Mouse (Mus musculus) bone marrow macrophage, adult 2 months (primary cell): ENCODE measurements around the gene Ttc36.

Source experiments
- CTCF ChIP-seq: IDR thresholded peaks from 2 replicates; pipeline ENCODE4 v1.5.1; 2012; ENCODE audit warnings: low read depth, mild to moderate bottlenecking, low read length, moderate library complexity
- POLR2A ChIP-seq: IDR thresholded peaks from 2 replicates; pipeline ENCODE4 v1.6.1; 2012; ENCODE audit warnings: mild to moderate bottlenecking, low read depth, low read length, borderline replicate concordance

DNA sequence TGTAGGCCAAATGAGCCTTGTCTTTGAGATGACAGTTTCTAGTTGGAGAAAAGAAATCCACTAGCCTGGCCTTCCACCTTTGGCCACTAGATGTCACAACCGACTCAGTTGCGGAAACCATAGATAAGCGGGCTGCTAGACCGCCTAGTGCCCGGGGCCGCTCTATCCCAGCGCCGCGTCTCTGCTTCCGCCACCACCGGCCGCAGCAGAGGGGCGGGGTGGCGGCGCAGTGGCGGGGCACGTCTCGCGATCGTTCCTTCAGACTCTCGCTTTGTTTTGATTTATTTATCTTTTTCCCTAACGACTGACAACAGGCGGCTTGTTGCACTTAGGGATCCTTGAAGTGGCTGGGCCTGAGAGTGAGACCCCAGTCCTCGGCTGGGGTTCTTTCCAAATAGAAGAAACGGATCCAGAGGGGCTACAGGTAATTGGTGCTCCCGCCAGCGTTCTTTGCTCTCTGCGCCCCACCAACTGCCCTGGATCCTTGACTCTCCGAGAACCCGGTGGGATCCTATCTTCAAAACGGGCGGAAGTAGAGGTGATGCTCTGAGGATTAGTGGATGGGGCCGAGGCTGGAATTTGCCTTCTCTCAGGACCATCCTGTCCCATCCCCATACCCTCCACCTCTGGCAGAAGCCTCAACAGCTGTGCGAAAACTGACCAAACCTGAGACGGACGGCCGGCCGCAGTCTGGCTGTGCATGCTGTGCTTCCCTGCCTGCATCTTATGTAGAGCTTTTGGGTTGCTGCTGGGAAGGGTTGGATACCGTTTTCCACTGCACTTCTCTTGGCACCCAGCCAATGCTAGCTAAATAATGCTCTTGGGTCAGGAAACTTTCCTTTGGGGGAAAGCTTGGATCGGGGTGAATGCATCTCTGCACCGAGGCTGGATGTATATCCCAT, 29.9 kb downstream of the Ttc36 start:
- TF ChIP-seq CTCF (no peak), POLR2A (no peak)
